Mouse (Mus musculus) CD4-positive helper T cell, adult 2 months (primary cell): ENCODE data around the gene Sh3bp4.

Source experiments
- DNase-seq: peaks from one replicate; pipeline ENCODE4 v3.0.0-alpha.2; 2012; ENCODE audit warnings: low read depth, missing footprints, low spot score

Gene Sh3bp4

DNA sequence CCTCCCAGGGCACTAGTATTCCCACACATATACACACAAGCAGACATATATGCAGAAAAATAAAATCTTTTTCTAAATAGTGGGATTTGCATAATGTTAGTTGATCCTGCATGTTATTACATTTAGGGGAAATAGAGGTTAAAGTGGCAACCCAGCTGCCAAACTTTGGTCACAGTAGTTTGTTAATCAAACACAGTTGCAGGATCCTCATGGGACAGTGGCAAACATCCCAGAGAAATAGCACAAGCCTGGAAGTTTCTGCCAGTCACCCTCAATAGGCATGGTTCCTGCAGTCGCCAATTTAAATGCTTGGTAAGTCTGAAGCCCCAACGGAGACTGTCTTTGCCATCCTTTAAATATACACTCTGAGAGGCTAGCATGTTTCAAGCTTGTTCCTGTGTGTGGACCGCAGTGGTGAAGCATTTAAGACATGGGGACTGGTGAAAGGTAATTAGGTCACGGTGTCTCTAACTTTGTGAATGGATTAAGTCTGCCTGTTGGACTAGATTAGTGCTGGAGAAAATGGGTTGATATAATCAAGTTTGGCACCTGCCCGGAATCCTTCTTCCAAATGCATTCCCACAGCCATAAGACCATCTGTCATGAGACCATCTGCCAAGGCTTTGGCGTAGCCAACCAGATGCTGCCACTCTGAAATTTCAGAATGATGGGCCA, 114.0 kb downstream of the Sh3bp4 start:
- no peak for DNase-seq

- no peak for DNase-seq
Measured at GRCm38 (mm10) chr1:89184839-89185238, 114.6 kb downstream of the Sh3bp4 start.

DNA sequence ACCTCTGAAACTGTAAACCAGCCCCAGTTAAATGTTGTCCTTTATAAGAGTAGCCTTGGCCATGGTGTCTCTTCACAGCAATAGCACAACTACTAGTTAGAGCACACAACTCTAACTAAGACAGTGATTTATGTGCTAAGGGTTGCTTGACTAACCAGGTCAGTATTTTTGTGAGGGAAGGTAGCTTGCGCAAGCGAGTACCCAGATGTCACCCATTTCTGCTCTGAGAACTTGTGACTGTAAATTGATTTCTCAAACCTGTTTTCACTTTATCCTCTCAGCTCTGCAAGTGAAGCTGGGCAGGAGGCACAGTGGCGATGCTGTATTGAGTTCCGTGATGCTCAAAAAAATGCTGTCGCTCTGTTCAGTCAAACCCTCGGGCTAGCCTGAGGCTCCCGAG, 117.2 kb downstream of the Sh3bp4 start:
- no peak for DNase-seq

- DNase-seq, result no peak
Measured at GRCm38 (mm10) chr1:89188091-89188490, 117.9 kb downstream of the Sh3bp4 start.

GRCm38 (mm10) chr1:89189204-89189603, 119.0 kb downstream of the Sh3bp4 start:
- no peak for DNase-seq

- no peak for DNase-seq
Measured at GRCm38 (mm10) chr1:89190621-89191020, 120.4 kb downstream of the Sh3bp4 start.

GRCm38 (mm10) chr1:89191127-89191740, 121.0 kb downstream of the Sh3bp4 start:
- DNase-seq, result peak; percentile 22

GRCm38 (mm10) chr1:89192536-89193220, 122.5 kb downstream of the Sh3bp4 start:
- DNase-seq, result peak; percentile 40

- DNase-seq, result no peak
Measured at GRCm38 (mm10) chr1:89193576-89193975, 123.4 kb downstream of the Sh3bp4 start.

DNA sequence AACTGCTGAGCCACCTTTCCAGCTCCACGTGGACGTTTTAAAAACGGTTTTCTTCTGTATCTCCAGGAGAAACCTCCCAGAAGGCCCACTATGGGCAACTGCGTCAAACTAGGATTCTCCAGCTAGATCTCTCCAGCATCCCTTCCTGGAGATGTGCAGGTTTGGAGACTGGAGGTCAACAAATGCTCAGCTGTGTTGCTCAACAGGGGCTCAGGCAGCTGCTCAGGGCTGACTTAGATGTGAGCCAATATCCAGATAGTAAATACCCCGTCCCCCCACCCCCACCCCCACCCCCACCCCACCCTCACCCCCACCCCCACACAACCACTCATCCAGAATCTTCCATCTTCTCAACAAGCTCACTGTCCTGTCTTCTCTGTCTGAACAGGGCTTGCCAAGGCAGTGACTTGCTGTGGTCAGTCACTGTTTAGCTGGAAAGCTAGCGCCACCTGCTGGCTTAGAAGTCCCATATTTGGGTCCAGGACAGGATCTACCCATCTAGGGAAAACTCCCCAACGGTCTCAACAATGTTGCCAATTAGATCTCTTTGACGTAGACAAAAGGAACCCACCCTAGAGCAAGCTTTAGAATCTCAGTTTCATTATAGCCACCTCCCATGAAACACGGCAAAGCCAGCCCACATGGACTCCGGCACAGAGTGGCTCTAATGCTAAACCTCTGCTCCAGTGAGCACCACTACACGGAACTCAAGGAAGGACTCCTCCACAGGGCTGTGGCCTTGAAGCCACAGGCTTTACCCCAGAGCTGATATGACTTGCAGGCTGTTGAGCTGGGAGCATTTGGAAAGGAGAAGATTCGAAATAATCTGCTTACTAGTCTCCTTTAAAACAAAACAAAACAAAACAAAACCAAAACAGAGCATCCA, 125.9 kb downstream of the Sh3bp4 start:
- DNase-seq, result peak; percentile 41
